Mouse (Mus musculus) MEL (cell line): ENCODE measurements around the gene Cym. TPM values are rescaled to one million over a fixed set of nuclear protein-coding genes. Genes with fewer than 3 reads are reported as not detected.

Experiments used
- DNase-seq: peaks from one replicate; pipeline ENCODE4 v3.0.0; 2011; ENCODE audit warnings: low read depth, low spot score
- H3K27ac ChIP-seq: 2 replicates; pipeline ENCODE4 v1.5.1; 2012; ENCODE audit warnings: low read depth, mild to moderate bottlenecking, control low read depth, low read length, moderate library complexity; ENCODE audit not compliant: control insufficient read depth
- H3K27me3 ChIP-seq, 2 experiments: fragments of 150-350 bp in 1 of 2; sonication (generic) in 1 of 2; 2 replicates each; pipeline ENCODE4 v1.6.1; 2012; ENCODE audit warnings: low read length in 2 of 2, mild to moderate bottlenecking in 2 of 2, improper control_type of control experiment in 1 of 2, moderate library complexity in 1 of 2; ENCODE audit not compliant: insufficient read depth in 2 of 2, control insufficient read depth in 1 of 2
- H3K36me3 ChIP-seq, 2 experiments: 2 replicates each; pipeline ENCODE4 v1.6.1; 2012 to 2014; ENCODE audit warnings: low read length in 2 of 2, improper control_type of control experiment in 1 of 2, inconsistent platforms in 1 of 2, mild to moderate bottlenecking in 1 of 2; ENCODE audit not compliant: insufficient read depth in 2 of 2, control insufficient read depth in 1 of 2
- H3K4me1 ChIP-seq, 2 experiments: fragments of 150-350 bp in 1 of 2; sonication (generic) in 1 of 2; 2 replicates each; pipeline ENCODE4 v1.6.1; 2012; ENCODE audit warnings: low read length in 2 of 2, improper control_type of control experiment in 1 of 2, mild to moderate bottlenecking in 1 of 2; ENCODE audit not compliant: insufficient read depth in 2 of 2, control insufficient read depth in 1 of 2
- H3K4me3 ChIP-seq, 2 experiments: fragments of 150-350 bp in 1 of 2; sonication (generic) in 1 of 2; 2 replicates each; pipeline ENCODE4 v1.5.1; 2012; ENCODE audit warnings: low read depth in 2 of 2, low read length in 2 of 2, mild to moderate bottlenecking in 2 of 2, moderate library complexity in 2 of 2, control low read depth in 1 of 2, improper control_type of control experiment in 1 of 2; ENCODE audit not compliant: control insufficient read depth in 1 of 2, insufficient read depth in 1 of 2
- H3K79me2 ChIP-seq: 2 replicates; pipeline ENCODE4 v1.6.1; 2012; ENCODE audit warnings: mild to moderate bottlenecking, low read length, moderate library complexity; ENCODE audit not compliant: control insufficient read depth, poor library complexity, insufficient read depth
- H3K9ac ChIP-seq: 2 replicates; pipeline ENCODE4 v1.6.1; 2012; ENCODE audit warnings: low read depth, mild to moderate bottlenecking, control low read depth, low read length, moderate library complexity; ENCODE audit not compliant: control insufficient read depth, poor library complexity, severe bottlenecking
- H3K9me3 ChIP-seq: fragments of 150-350 bp; sonication (generic); replicated peaks from 2 replicates; pipeline ENCODE4 v1.6.1; 2012; ENCODE audit warnings: mild to moderate bottlenecking, low read length, improper control_type of control experiment, moderate library complexity; ENCODE audit not compliant: insufficient read depth
- BHLHE40 ChIP-seq: IDR thresholded peaks from 2 replicates; pipeline ENCODE4 v1.6.1; 2012; ENCODE audit warnings: low read depth, mild to moderate bottlenecking, inconsistent platforms, low read length, improper control_type of control experiment, borderline replicate concordance
- CHD1 ChIP-seq: IDR thresholded peaks from 2 replicates; pipeline ENCODE4 v1.6.1; 2012; ENCODE audit warnings: low read depth, mild to moderate bottlenecking, inconsistent platforms, low read length, improper control_type of control experiment
- CHD2 ChIP-seq: IDR thresholded peaks from 2 replicates; pipeline ENCODE4 v1.6.1; 2011; ENCODE audit warnings: low read length, improper control_type of control experiment
- CTCF ChIP-seq, 3 experiments: IDR thresholded peaks in 2 of 3; conservative IDR thresholded peaks in 1 of 3; 2 replicates each; pipeline ENCODE4 v1.5.1; 2011 to 2012; ENCODE audit warnings: low read length in 3 of 3, low read depth in 2 of 3, mild to moderate bottlenecking in 2 of 3, improper control_type of control experiment in 1 of 3, inconsistent platforms in 1 of 3, mixed read lengths in 1 of 3, moderate library complexity in 1 of 3; ENCODE audit not compliant: control insufficient read depth in 1 of 3, insufficient read depth in 1 of 3, poor library complexity in 1 of 3, severe bottlenecking in 1 of 3
- E2F4 ChIP-seq: IDR thresholded peaks from 2 replicates; pipeline ENCODE4 v1.6.1; 2011; ENCODE audit warnings: low read depth, low read length, improper control_type of control experiment, borderline replicate concordance
- EP300 ChIP-seq, 2 experiments: IDR thresholded peaks; 2 replicates each; pipeline ENCODE4 v1.6.1; 2011; ENCODE audit warnings: improper control_type of control experiment in 2 of 2, low read length in 2 of 2, low read depth in 1 of 2, mild to moderate bottlenecking in 1 of 2
- GABPA ChIP-seq: IDR thresholded peaks from 2 replicates; pipeline ENCODE4 v1.6.1; 2012; ENCODE audit warnings: low read depth, mild to moderate bottlenecking, inconsistent platforms, low read length, improper control_type of control experiment, moderate library complexity
- HCFC1 ChIP-seq: IDR thresholded peaks from 2 replicates; pipeline ENCODE4 v1.6.1; 2012; ENCODE audit warnings: low read depth, mild to moderate bottlenecking, inconsistent platforms, low read length, improper control_type of control experiment, moderate library complexity
- JUND ChIP-seq: IDR thresholded peaks from 2 replicates; pipeline ENCODE4 v1.6.1; 2011; ENCODE audit warnings: low read depth, mild to moderate bottlenecking, improper control_type of control experiment, low read length
- KAT2A ChIP-seq: conservative IDR thresholded peaks from 2 replicates; pipeline ENCODE4 v1.6.1; 2012; ENCODE audit warnings: low read depth, low read length, improper control_type of control experiment, inconsistent platforms
- MAX ChIP-seq: IDR thresholded peaks from 2 replicates; pipeline ENCODE4 v1.6.1; 2011; ENCODE audit warnings: low read length, improper control_type of control experiment
- MAZ ChIP-seq: IDR thresholded peaks from 2 replicates; pipeline ENCODE4 v1.6.1; 2012; ENCODE audit warnings: low read depth, mild to moderate bottlenecking, inconsistent platforms, low read length, improper control_type of control experiment
- MYB ChIP-seq: IDR thresholded peaks from 2 replicates; pipeline ENCODE4 v1.6.1; 2011; ENCODE audit warnings: mild to moderate bottlenecking, low read depth, low read length, improper control_type of control experiment
- NELFE ChIP-seq: IDR thresholded peaks from 2 replicates; pipeline ENCODE4 v1.6.1; 2011; ENCODE audit warnings: low read depth, low read length, improper control_type of control experiment
- POLR2A ChIP-seq, 2 experiments: IDR thresholded peaks; 2 replicates each; pipeline ENCODE4 v1.6.1; 2011 to 2012; ENCODE audit warnings: low read length in 2 of 2, mild to moderate bottlenecking in 2 of 2, control low read depth in 1 of 2, improper control_type of control experiment in 1 of 2, low read depth in 1 of 2, moderate library complexity in 1 of 2; ENCODE audit not compliant: control insufficient read depth in 1 of 2, insufficient read depth in 1 of 2, poor library complexity in 1 of 2
- POLR2AphosphoS5 ChIP-seq: IDR thresholded peaks from 2 replicates; pipeline ENCODE4 v1.6.1; 2012; ENCODE audit warnings: low read depth, borderline replicate concordance, mild to moderate bottlenecking, inconsistent platforms, low read length, moderate library complexity, mixed read lengths
- RCOR1 ChIP-seq: IDR thresholded peaks from 2 replicates; pipeline ENCODE4 v1.6.1; 2012; ENCODE audit warnings: low read depth, mild to moderate bottlenecking, inconsistent platforms, low read length, improper control_type of control experiment
- SIN3A ChIP-seq: IDR thresholded peaks from 2 replicates; pipeline ENCODE4 v1.6.1; 2012; ENCODE audit warnings: low read length, improper control_type of control experiment, inconsistent platforms
- SMC3 ChIP-seq: IDR thresholded peaks from 2 replicates; pipeline ENCODE4 v1.6.1; 2011; ENCODE audit warnings: low read depth, low read length, improper control_type of control experiment
- TBP ChIP-seq: IDR thresholded peaks from 2 replicates; pipeline ENCODE4 v1.8.0; 2011; ENCODE audit warnings: low read depth, low read length, improper control_type of control experiment
- UBTF ChIP-seq: IDR thresholded peaks from 2 replicates; pipeline ENCODE4 v1.6.1; 2012; ENCODE audit warnings: low read depth, mild to moderate bottlenecking, inconsistent platforms, low read length, improper control_type of control experiment, moderate library complexity, borderline replicate concordance; ENCODE audit not compliant: insufficient read depth
- ZKSCAN1 ChIP-seq: IDR thresholded peaks from 2 replicates; pipeline ENCODE4 v1.6.1; 2012; ENCODE audit warnings: low read depth, mild to moderate bottlenecking, inconsistent platforms, low read length, improper control_type of control experiment, moderate library complexity
- ZMIZ1 ChIP-seq: IDR thresholded peaks from 2 replicates; pipeline ENCODE4 v1.6.1; 2012; ENCODE audit warnings: low read depth, mild to moderate bottlenecking, inconsistent platforms, low read length, improper control_type of control experiment, moderate library complexity
- polyA plus RNA-seq, 2 experiments: library from polyadenylated mRNA; stranded (reverse) in 1 of 2; unstranded in 1 of 2; fragments of >175 nt in 1 of 2; fragments of >200 nt in 1 of 2; gene quantifications; 2 replicates each; pipeline versions ENCODE4 v1.2.1 to v1.2.4; 2012; ENCODE audit warnings: low replicate concordance in 2 of 2, low read depth in 1 of 2; ENCODE audit not compliant: insufficient read length in 2 of 2, insufficient read depth in 1 of 2, missing spikeins in 1 of 2
- total RNA-seq: library from RNA; depleted of rRNA; stranded (reverse); fragments of 300-350 nt; gene quantifications from 2 replicates; pipeline ENCODE4 v1.2.3, GENCODE M21; 2012

Gene Cym
- total and polyA plus RNA-seq, 3 experiments: 0.08 TPM; not detected in 2

DNA sequence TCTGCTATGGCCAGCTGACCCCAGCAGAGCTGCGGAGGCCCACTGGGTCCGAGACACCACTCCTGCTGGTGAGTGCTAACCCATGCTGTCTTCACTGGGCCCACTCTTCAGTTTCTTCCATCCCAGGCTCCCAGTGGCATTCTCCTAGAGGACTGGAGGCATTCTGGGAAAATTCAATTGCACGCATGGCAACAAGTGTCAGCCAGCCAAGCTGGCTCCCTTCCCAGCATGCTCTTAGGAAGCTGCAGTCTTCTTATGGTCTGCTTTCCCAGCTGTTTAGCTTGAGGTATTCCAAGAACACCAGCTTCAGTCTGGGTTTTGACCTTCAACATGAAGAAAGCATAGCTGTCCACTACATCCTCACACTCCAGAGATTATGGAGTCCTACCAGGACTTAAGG is 38.4 kb downstream of the Cym start:
- H3K27me3 ChIP-seq: no peaks in the 10 kb centered on the region
- no peaks in the 10 kb centered on the region for H3K4me1 ChIP-seq
- no peaks in the 10 kb centered on the region for H3K9me3 ChIP-seq
- H3K79me2 ChIP-seq: no peaks in the 10 kb centered on the region
- no peak overlapping the region for H3K27ac ChIP-seq
- no peak for DNase-seq
- H3K4me3 ChIP-seq: no peak overlapping the region
- no peak overlapping the region for H3K9ac ChIP-seq
- H3K36me3 ChIP-seq: no peaks in the 10 kb centered on the region
- TF ChIP-seq EP300 (IDR thresholded peaks at IDR 0.05; ENCODE audit: low read depth in 1 of 2, low read length in 2 of 2) (no peak), SMC3 (no peak), MAX (no peak), CHD1 (no peak), SIN3A (no peak), BHLHE40 (no peak), CTCF (IDR thresholded peaks at IDR 0.05 in 2 of 3, conservative IDR thresholded peaks at IDR 0.05 in 1 of 3; ENCODE audit: control insufficient read depth in 1 of 3, insufficient read depth in 1 of 3, low read depth in 2 of 3, low read length in 3 of 3, poor library complexity in 1 of 3, severe bottlenecking in 1 of 3) (no peak), POLR2A (IDR thresholded peaks at IDR 0.05; ENCODE audit: control insufficient read depth in 1 of 2, insufficient read depth in 1 of 2, low read depth in 1 of 2, low read length in 2 of 2, poor library complexity in 1 of 2) (no peak), ZMIZ1 (no peak), ZKSCAN1 (no peak), UBTF (no peak)

GRCm38 (mm10) chr3:107182756-107183155 is 38.8 kb downstream of the Cym start, which contains the start of gene Kcna10:
Gene Kcna10, plus strand, starts transcription at chr3:107183056.
- Histone ChIP-seq H3K4me3 (no peak within 1 kb of the TSS), H3K9me3 (no peaks in the 10 kb centered on the region), H3K27me3 (no peaks in the 10 kb centered on the region), H3K9ac (no peak within 1 kb of the TSS)
- DNase-seq: no peak
- TF ChIP-seq JUND (no peak), HCFC1 (no peak), MYB (no peak), E2F4 (no peak), KAT2A (no peak), ZMIZ1 (no peak), NELFE (no peak), CHD2 (no peak), POLR2AphosphoS5 (no peak), RCOR1 (no peak), ZKSCAN1 (no peak), MAZ (no peak), SIN3A (no peak), SMC3 (no peak), TBP (no peak), GABPA (no peak)
- TF ChIP-seq, all 39 proteins: peak for 0
- H3K27ac ChIP-seq: no peak within 1 kb of the TSS
- H3K4me1 ChIP-seq: no peaks in the 10 kb centered on the region
- no peaks in the 10 kb centered on the region for H3K79me2 ChIP-seq
- H3K36me3 ChIP-seq: no peaks in the 10 kb centered on the region
